Mouse (Mus musculus) thymus, postnatal 25 days (tissue): ENCODE measurements around the gene Rsph6a.

ENCODE experiments used
- DNase-seq: peaks from one replicate; pipeline ENCODE4 v3.0.0; 2022

The Rsph6a gene

DNA sequence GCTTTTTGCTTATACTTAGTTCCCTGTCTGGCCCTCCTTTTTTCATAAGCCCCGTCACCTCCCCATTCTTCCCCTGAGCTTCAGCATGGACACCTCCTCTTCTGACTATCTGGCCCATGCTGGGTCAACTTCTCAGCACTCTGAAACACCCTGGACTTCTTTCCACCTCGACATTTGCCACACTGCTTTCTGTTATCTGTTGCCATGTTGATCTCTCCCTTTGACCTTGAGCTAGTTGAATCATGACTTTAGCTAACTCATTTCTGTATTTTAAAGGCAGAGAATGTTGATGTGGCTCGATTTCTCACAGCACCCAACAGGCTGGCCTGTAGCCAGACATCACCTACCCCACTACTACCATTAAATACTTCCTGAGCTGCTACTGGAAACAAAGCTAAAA is 52.9 kb downstream of the Rsph6a start:
- no peak for DNase-seq

DNA sequence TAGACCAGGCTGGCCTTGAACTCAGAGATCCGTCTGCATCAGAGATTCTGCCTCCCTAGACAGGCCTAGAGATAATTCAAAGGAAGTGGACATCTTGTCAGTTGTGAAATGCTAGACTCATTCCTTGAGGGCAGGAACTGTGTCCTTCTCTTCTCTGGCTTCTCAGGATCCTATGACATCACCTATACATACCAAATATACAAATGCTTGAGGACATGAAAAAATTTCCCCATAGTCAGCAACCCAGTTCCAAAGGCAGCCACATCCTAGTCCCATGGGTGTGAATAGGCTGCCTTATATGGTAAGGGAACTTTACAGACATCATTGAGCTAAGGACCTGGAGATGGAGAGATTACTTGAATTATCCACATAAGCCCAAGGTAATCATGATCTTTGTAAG is 55.1 kb downstream of the Rsph6a start:
- DNase-seq, result no peak

DNA sequence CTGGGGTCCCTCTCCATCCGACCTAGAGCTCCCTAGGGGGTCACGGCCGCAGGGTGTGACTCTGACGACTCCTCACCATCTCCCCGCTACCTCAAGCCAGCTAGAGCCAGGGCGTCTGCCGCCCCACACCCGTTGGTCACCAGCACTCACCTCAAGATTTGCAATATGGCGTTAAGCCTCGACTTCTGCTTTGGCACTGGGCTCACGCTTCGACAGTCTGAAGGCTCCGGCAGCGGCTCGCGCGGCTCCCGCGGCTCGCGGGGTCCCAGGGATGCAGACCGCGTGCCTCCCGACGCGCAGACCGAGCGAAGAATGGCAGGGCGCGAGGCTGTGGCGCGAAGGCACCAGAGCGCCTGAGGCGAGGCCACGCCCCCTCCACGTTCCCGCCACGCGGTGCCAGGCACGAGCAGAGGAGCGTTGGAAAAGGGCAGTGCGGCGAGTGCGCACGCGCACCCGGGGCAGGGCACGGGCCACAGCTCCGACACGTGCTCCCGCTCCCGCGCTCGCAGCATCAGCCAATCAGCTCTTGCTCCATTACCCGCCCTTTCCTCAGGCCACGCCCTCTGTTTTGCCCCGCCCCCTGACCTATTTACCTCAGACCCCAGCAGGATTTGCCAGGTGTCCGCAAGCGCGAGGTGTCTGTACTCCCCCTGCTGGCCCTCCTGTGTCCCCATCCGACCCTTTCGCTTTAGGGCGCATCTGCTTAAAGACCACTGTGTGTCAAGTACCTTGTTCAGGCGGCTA is 63.7 kb downstream of the Rsph6a start, which contains the start of gene Gm4969:
Gm4969 (minus strand) TSS at position 341 of the 744 bp plus-strand sequence.
- DNase-seq, result peak; percentile 48

DNA sequence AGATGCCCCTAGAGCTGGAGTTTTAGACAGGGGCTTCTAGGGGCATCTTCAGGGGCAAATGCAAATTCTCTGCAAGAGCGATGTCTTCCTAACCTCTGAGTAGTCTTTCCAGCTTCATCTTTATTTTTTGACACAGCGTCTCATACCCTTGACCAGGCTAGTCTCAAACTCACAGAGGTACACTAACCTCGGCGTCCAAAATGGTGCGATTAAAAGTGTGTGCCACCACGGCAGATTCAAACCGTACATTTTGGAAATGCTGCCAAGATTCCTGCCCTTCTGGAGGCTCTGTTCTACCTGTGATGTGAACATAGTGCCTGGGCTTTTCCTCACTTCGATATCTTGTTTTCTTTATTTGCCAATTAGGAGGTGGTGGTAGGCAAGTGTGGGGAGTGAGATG is 64.6 kb downstream of the Rsph6a start:
- no peak for DNase-seq

DNA sequence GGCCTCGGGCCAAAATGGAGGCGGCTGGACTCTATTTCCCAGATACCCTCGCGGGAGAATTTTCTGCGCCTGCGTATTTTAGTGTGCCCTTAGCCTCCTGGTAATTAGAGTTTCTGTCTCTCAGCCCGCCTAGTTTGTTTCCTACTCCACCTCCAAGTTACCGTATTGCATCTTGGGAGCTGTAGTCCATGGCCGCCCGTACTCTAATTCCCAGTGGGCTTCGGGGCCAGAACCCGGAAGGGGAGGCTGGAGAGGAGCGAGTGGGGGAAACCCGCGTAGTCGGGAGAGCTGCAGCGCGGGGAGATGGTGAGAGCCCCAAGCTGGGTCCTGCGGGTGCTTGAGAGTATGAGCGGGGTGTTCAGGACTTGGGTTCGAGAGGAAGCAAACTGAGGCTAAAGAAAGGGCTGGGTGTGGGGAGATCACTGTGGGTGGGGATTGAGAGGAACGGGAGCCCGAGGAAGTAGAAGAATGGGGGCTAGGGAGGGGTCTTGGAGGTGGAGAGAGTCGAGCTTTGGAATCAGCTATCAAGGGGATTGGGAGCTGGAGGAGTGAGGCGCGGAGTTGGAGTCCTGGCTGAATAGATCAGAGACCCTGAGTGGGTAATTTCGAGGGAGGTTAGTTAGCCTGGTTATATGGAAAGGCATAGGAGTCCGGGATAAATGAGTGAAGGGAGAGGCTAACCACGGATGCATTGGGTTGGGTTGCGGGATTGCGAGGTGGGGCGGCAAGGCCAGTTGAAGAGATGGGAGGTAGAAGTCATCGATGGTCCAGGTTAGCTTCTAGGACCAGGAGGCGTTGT is 65.3 kb downstream of the Rsph6a start, which contains the start of gene Fbxo46:
Fbxo46 (plus strand) TSS at position 229 of the 799 bp plus-strand sequence.
- DNase-seq, result peak; percentile 92

DNA sequence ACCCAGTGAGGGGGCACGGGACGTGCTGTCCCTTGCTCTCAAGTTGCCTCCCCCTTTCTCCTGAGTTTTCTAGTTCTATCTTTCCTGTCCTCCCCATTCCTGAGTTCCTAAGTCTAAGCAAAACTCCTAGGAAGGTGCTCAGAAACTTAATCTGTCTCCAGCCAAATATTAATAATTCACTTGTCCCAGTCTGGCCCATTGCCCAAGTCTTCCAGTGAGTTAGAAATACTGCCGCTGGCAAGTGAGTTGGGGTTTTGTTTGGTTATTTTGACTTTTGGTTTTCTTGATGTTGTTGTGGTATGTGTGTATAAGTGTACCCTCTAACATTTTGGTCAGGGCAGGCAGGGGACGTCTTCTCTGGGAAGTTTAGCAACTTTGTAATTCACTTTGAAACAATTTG is 67.2 kb downstream of the Rsph6a start:
- no peak for DNase-seq
